Mouse (Mus musculus) CH12.LX (cell line): ENCODE data around the gene U2af1.

ENCODE experiments used
- CTCF ChIP-seq, 2 experiments: IDR thresholded peaks in 1 of 2; conservative IDR thresholded peaks in 1 of 2; 2 replicates each; pipeline ENCODE4 v1.5.1; 2011 to 2012; ENCODE audit warnings: low read depth in 2 of 2, low read length in 2 of 2, improper control_type of control experiment in 1 of 2, inconsistent platforms in 1 of 2, mild to moderate bottlenecking in 1 of 2, moderate library complexity in 1 of 2
- HCFC1 ChIP-seq: IDR thresholded peaks from 2 replicates; pipeline ENCODE4 v1.6.1; 2012; ENCODE audit warnings: low read depth, mild to moderate bottlenecking, inconsistent platforms, low read length, improper control_type of control experiment
- KAT2A ChIP-seq: IDR thresholded peaks from 2 replicates; pipeline ENCODE4 v1.6.1; 2012; ENCODE audit warnings: low read length, improper control_type of control experiment, inconsistent platforms; ENCODE audit not compliant: insufficient replicate concordance
- POLR2A ChIP-seq: IDR thresholded peaks from 2 replicates; pipeline ENCODE4 v1.6.1; 2011; ENCODE audit warnings: low read depth, mild to moderate bottlenecking, improper control_type of control experiment, low read length
- TCF12 ChIP-seq: IDR thresholded peaks from 2 replicates; pipeline ENCODE4 v1.6.1; 2014; ENCODE audit warnings: low read depth, mild to moderate bottlenecking, inconsistent platforms, low read length, improper control_type of control experiment
- UBTF ChIP-seq: IDR thresholded peaks from 2 replicates; pipeline ENCODE4 v1.6.1; 2012; ENCODE audit warnings: low read depth, mild to moderate bottlenecking, inconsistent platforms, low read length, improper control_type of control experiment, moderate library complexity
- ZC3H11A ChIP-seq: IDR thresholded peaks from 2 replicates; pipeline ENCODE4 v1.6.1; 2012; ENCODE audit warnings: low read depth, mild to moderate bottlenecking, inconsistent platforms, low read length, improper control_type of control experiment

- TF ChIP-seq CTCF (conservative IDR thresholded peaks at IDR 0.05 in 1 of 2, IDR thresholded peaks at IDR 0.05 in 1 of 2; ENCODE audit: low read depth in 2 of 2, low read length in 2 of 2) (no peak), KAT2A (no peak), UBTF (no peak), POLR2A (no peak), HCFC1 (no peak), ZC3H11A (no peak), TCF12 (no peak)
Measured at GRCm38 (mm10) chr17:31686225-31686564, 27.5 kb upstream of the U2af1 start.
